Mouse (Mus musculus) liver, embryonic 13.5 days (tissue): ENCODE results near the gene Hoxa7. TPM values are rescaled to one million over a fixed set of nuclear protein-coding genes. Genes with fewer than 3 reads are reported as not detected.

ENCODE experiments used
- ATAC-seq: fragments of 200-750 bp; cut with Nextera tagmentation; 2 replicates; pipeline ENCODE4 v1.8.0; 2017; ENCODE audit warnings: low read depth, mild to moderate bottlenecking, moderate number of reproducible peaks, moderate library complexity
- DNase-seq: peaks from one replicate; pipeline ENCODE4 v3.0.0; 2022
- H3K27ac ChIP-seq: fragments of 300-500 bp; sonication (generic); 2 replicates; pipeline ENCODE4 v1.5.1; 2015; ENCODE audit warnings: moderate library complexity, mild to moderate bottlenecking, inconsistent platforms
- H3K27me3 ChIP-seq: fragments of 300-500 bp; sonication (generic); 2 replicates; pipeline ENCODE4 v1.6.1; 2015; ENCODE audit warnings: mild to moderate bottlenecking, inconsistent platforms
- H3K36me3 ChIP-seq: fragments of 300-500 bp; sonication (generic); 2 replicates; pipeline ENCODE4 v1.6.1; 2015; ENCODE audit warnings: mild to moderate bottlenecking, inconsistent platforms
- H3K4me1 ChIP-seq: fragments of 300-500 bp; sonication (generic); replicated peaks from 2 replicates; pipeline ENCODE4 v1.6.1; 2015; ENCODE audit warnings: inconsistent platforms
- H3K4me2 ChIP-seq: fragments of 300-500 bp; sonication (generic); 2 replicates; pipeline ENCODE4 v1.6.1; 2015; ENCODE audit warnings: inconsistent platforms, mild to moderate bottlenecking, moderate library complexity
- H3K4me3 ChIP-seq: fragments of 300-500 bp; sonication (generic); replicated peaks from 2 replicates; pipeline ENCODE4 v1.5.1; 2015; ENCODE audit warnings: mild to moderate bottlenecking, inconsistent platforms
- H3K9ac ChIP-seq: fragments of 300-500 bp; sonication (generic); 2 replicates; pipeline ENCODE4 v1.6.1; 2015; ENCODE audit warnings: mild to moderate bottlenecking, inconsistent platforms
- H3K9me3 ChIP-seq: fragments of 300-500 bp; sonication (generic); replicated peaks from 2 replicates; pipeline ENCODE4 v1.6.1; 2016; ENCODE audit warnings: inconsistent platforms
- WGBS: fragments of 180-500 bp; shearing (Covaris S2); methylation state at CpG from one replicate; pipeline ENCODE4 v1.1.7; 2015; ENCODE audit not compliant: insufficient replicate concordance; 5-methylcytosine and 5-hydroxymethylcytosine counted together
- polyA plus RNA-seq: library from polyadenylated mRNA; unstranded; fragments of >200 nt; fragmentation: Nextera tagmentation; extraction: Ambion mirVana; gene quantifications from 2 replicates; pipeline ENCODE4 v1.2.1, GENCODE M21; 2015

The Hoxa7 gene
- polyA plus RNA-seq, 1 experiment from 2014 or later = 0.52 TPM

DNA sequence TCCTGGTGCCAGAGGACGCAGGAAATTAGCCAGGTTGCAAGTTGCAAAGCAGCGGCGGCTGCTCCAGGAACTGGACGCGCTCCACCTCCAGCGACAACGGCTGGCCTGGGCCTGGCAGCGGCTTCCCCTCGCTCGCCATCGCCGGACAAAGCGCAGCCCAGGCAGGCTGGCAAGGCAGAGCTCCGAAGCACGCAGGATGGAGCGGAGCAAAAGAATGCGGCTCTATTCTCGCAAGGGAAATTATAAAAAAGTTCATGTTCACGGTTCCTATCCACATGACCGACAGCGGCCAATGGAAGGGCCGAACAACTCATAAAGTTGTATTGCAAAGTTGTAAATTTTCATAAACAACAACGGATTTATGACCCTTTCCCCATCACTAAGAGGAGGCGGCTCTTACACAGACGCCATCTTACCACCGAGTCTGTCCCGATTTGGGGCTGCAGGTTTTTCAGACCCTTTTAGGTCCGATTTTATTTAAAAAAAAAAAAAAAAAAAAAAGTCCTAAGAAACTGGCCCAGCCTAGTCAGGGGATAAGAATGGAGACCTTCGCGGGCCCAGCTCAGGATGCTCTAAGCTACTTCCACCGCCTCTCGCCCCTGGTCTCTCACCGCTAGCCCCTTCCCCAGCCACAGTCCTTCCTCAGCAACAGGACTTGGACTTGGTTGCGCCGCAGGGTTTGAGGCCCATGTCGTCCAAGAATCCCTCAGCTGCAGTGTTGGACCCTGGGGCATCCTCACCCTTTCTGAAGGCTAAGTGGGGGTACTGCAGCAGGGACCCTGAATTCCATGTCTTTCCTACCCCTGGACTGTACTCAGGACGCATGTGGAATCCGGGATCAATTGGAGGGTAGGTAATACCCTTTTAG is 8.3 kb downstream of the Hoxa7 start, which contains the start of the genes Hoxa3 and Gm28308:
Hoxa3 (minus strand) TSS at position 218 of the 868 bp plus-strand sequence.
Gm28308 (minus strand) TSS at position 221 of the 868 bp plus-strand sequence.
- peaks cover 100% of the 10 kb centered on the region for H3K27me3 ChIP-seq
- WGBS = 4% methylated on average over 38 of the region's 38 CpGs
- H3K9me3 ChIP-seq = no peaks in the 10 kb centered on the region
- H3K4me1 ChIP-seq = peaks cover 15% of the 10 kb centered on the region
- peak within 1 kb of the TSS; percentile 48 for H3K4me2 ChIP-seq
- no peaks in the 10 kb centered on the region for H3K36me3 ChIP-seq
- H3K27ac ChIP-seq = no peak within 1 kb of the TSS
- peak within 1 kb of the TSS; percentile 36 for H3K4me3 ChIP-seq
- ATAC-seq = no peak
- no peak for DNase-seq
- H3K9ac ChIP-seq = no peak within 1 kb of the TSS

DNA sequence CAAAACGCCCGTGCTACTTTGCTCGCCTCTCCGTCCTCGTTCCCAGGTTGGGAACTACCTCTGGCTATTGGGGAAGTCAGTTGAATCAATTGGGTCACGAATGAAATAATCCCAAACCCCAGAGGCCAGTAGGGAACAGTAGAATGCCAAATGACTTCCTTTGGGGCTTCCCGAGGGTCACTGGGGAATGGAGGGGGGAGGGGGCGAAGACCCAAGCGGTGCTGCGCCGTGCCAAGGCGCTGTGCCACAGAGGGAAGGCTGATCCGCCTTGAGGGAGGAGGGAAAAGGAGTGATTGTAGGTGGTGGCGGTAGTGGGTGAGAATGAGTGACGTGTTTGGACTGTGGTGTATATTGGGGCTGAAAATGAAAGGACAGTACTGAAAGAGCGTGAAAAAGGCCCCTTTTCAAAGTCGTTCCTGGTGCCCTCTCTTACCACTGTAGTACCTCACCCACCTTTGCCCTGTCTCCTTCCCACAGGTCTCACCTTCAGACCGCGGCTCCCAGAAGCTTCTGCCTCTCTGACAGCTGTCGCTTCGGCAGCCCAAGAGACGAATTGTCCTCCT is 9.0 kb downstream of the Hoxa7 start:
- Histone ChIP-seq H3K9ac (no peak overlapping the region), H3K4me3 (peak overlapping the region; percentile 36), H3K27me3 (peaks cover 100% of the 10 kb centered on the region), H3K27ac (no peak overlapping the region), H3K9me3 (no peaks in the 10 kb centered on the region), H3K36me3 (no peaks in the 10 kb centered on the region), H3K4me1 (peaks cover 14% of the 10 kb centered on the region), H3K4me2 (peak overlapping the region; percentile 48)
- DNase-seq = no peak
- 2% methylated on average over 20 of the region's 22 CpGs for WGBS
- ATAC-seq = no peak

DNA sequence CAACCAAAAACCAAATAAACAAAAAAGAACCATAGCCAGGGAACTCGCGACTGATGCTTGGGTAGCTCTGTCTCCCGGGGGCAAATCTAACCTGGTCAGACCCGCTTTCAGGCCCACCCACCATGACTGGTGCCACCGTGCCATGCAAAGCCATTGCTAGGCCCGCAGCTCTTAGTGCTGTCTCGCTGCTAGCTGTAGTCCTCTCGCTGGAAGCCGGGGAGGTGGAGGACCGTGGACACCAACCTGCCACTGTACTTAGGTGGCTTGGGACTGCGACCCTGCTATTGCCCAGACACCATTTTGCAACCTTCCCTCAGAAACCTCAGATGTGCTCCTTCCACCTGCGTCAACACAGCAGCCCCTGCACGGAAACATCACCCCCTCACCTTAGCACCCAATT is 9.7 kb downstream of the Hoxa7 start:
- peak overlapping the region; percentile 36 for H3K4me3 ChIP-seq
- no peaks in the 10 kb centered on the region for H3K9me3 ChIP-seq
- ATAC-seq = no peak
- H3K9ac ChIP-seq = no peak overlapping the region
- 4% methylated on average over 13 of the region's 13 CpGs for WGBS
- peak overlapping the region; percentile 48 for H3K4me2 ChIP-seq
- no peaks in the 10 kb centered on the region for H3K36me3 ChIP-seq
- no peak for DNase-seq
- H3K4me1 ChIP-seq = peaks cover 7% of the 10 kb centered on the region
- H3K27ac ChIP-seq = no peak overlapping the region
- H3K27me3 ChIP-seq = peaks cover 100% of the 10 kb centered on the region

DNA sequence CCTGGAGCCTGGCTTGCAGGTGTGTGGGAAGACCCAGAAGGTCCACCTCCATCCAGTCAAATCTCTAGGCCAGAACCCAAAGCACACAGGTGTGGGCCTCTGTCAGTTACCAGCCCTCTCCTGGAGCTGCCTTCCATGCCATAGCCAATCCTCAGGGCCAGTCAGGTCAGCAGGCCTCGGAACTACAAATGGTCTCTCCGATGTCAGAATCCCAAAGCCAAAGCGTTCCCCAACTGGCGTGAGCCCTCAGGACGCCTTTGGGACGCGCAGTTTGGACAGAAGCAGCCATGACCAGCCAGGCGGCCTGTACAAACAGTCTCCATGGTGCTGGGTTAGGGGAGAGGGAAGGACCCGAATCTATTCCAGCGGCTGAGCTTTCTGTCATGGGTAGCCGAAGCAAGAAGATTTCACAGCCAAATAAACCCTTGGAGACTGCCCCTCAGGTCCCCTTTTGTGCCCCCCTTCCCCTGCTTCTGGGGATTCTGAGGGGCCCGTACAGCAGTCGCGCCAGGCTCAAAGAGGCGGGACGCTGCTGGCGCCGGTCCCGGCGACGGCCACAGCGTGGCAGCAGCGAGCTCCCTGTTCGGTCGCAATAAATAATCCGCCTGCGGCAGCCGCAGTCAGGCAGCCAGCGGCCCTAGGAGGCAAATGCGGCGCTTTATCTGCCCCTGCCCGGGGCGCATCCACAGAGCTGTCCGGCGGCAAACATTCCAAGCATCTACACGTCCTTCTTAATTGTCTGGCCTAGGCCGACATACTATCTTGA is 10.3 kb downstream of the Hoxa7 start:
- Histone ChIP-seq H3K9ac (no peak overlapping the region), H3K27me3 (peaks cover 100% of the 10 kb centered on the region), H3K9me3 (no peaks in the 10 kb centered on the region), H3K27ac (no peak overlapping the region), H3K4me2 (peak overlapping the region; percentile 48), H3K4me1 (peaks cover 5% of the 10 kb centered on the region; the same call in 1 of the 2 replicates), H3K4me3 (peak overlapping the region; percentile 36; the same call in 1 of the 2 replicates), H3K36me3 (no peaks in the 10 kb centered on the region)
- 2% methylated on average over 37 of the region's 37 CpGs for WGBS
- peak; percentile 28 for DNase-seq
- no peak for ATAC-seq

DNA sequence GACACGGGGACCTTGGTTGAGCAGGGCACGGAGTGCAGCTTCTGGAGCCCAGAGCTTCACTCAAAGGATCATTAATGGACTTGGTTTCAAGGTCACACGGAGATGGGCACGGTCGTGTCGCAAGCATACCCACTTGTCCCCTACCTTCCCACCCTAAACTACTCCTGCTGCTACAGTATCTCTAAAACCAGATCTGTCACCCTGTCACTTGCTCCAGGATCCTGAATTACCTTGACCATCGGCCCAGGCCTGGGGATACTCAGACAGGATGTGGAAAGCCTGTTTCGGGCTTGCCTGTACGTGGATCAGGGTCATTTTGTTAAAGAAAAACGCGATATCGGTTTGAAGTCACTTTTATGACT is 12.0 kb downstream of the Hoxa7 start:
- Histone ChIP-seq H3K9ac (no peak overlapping the region), H3K27ac (no peak overlapping the region), H3K36me3 (no peaks in the 10 kb centered on the region), H3K4me3 (no peak overlapping the region), H3K9me3 (no peaks in the 10 kb centered on the region), H3K4me1 (peaks cover 5% of the 10 kb centered on the region; the same call in 1 of the 2 replicates), H3K27me3 (peaks cover 100% of the 10 kb centered on the region), H3K4me2 (no peak overlapping the region)
- DNase-seq (no peak), ATAC-seq (no peak)
- WGBS = 12% methylated on average over 12 of the region's 12 CpGs

DNA sequence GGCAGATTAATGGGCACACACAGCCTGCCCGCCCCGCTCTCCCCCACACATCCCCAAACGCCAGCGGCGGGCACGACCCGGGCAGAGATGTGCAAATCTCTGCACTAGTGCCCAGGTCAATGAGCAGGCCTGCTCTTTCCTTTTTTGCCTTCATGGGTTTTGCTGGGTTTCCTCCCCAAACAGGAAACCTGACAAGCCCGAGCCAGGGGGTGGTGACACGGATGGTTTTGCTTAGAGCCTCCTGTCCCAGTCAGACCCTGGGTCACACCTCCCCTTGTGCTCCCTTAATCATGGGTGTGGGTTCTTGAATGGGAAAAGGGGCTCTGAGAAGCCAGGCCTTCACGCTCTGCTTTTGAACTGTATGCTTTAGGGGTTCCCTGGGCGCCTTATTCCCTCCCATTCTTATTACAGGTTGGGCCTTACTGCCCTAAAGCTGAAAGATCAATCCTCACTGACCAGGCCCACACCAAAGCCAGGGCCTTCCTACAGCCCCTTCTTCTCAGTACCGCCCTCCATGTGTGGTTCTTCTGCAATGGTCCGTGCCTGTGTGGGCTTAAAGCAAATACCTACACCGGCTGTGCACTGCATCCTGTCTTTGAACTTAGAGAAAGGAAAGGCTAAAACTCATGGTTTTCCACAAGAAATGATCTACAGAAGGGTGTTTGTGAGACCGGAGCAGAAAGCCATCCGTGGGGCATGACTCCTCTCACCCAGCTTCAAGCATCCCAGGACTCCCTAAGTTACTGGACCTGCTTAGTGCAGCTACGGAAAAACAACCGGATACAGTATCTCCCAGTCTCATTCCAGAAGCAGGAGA is 12.6 kb downstream of the Hoxa7 start:
- ATAC-seq = no peak
- peak overlapping the region; percentile 29 for H3K4me2 ChIP-seq
- H3K4me3 ChIP-seq = peak overlapping the region; percentile 18; the same call in 1 of the 2 replicates
- H3K27ac ChIP-seq = no peak overlapping the region
- H3K36me3 ChIP-seq = no peaks in the 10 kb centered on the region
- H3K9ac ChIP-seq = no peak overlapping the region
- no peak for DNase-seq
- no peaks in the 10 kb centered on the region for H3K9me3 ChIP-seq
- 5% methylated on average over 18 of the region's 18 CpGs for WGBS
- H3K4me1 ChIP-seq = peaks cover 10% of the 10 kb centered on the region; the same call in 1 of the 2 replicates
- peaks cover 100% of the 10 kb centered on the region for H3K27me3 ChIP-seq

DNA sequence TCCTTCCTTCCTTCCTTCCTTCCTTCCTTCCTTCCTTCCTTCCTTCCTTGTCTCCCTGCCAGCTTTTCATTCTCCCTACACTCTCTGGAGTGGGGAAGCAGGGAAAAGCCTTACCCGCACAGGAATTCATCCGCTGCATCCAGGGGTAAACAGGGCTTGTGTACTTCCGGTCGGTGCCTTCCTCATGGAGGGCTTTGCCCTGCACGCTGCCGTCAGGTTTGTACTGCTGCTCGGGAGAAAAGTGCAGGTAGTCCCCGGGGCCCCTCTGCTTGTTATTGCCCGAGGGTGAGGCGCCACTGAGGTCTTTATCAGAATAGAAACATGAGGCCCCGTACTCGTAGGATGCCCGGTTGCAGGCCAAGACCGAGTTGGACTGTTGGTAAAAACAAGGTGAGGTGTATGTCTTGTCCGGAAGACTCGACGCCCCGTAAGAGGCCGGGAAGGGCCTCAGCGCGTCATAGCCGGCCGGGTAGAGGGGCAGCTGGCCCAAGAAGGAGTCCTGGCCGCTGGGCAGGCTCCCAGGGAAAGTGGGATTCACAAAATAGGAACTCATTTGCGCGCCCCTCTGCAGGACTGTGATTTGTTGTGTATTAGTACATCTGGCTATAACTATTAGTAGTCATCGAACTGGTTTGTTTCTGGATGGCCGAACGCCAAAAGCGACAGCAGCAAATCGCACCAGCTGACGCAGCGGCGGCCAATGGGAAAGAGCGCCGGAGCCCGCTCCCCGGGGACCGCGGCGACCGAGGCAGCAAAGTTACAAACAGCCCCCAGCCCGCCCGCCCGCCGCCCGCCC is 13.4 kb downstream of the Hoxa7 start, which contains the start of gene Hoxa6:
Hoxa6 (minus strand) TSS at position 651 of the 796 bp plus-strand sequence.
- peak within 1 kb of the TSS; percentile 18; the same call in 1 of the 2 replicates for H3K4me3 ChIP-seq
- H3K27ac ChIP-seq = no peak within 1 kb of the TSS
- DNase-seq (no peak), ATAC-seq (no peak)
- H3K9ac ChIP-seq = no peak within 1 kb of the TSS
- peak within 1 kb of the TSS; percentile 29 for H3K4me2 ChIP-seq
- WGBS = 6% methylated on average over 43 of the region's 47 CpGs
- peaks cover 100% of the 10 kb centered on the region for H3K27me3 ChIP-seq
- peaks cover 12% of the 10 kb centered on the region; the same call in 1 of the 2 replicates for H3K4me1 ChIP-seq
- H3K36me3 ChIP-seq = no peaks in the 10 kb centered on the region
- no peaks in the 10 kb centered on the region for H3K9me3 ChIP-seq

DNA sequence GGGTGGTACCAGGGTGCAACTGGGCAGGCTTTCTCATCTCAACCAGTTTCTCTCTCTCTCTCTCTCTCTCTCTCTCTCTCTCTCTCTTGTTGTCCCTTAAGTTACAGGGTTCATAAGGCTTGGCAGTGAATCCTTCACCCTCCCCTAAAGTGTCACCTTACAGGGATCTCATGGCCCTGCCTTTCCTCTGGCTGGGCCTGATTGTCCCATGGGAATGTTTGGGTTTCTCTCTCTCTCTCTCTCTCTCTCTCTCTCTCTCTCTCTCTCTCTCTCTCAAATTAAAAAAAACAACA is 14.0 kb downstream of the Hoxa7 start:
- Histone ChIP-seq H3K9me3 (no peaks in the 10 kb centered on the region), H3K36me3 (no peaks in the 10 kb centered on the region), H3K4me1 (peaks cover 12% of the 10 kb centered on the region; the same call in 1 of the 2 replicates), H3K27ac (no peak overlapping the region), H3K4me3 (no peak overlapping the region), H3K9ac (no peak overlapping the region), H3K4me2 (no peak overlapping the region), H3K27me3 (peaks cover 100% of the 10 kb centered on the region)
- ATAC-seq (no peak), DNase-seq (no peak)

DNA sequence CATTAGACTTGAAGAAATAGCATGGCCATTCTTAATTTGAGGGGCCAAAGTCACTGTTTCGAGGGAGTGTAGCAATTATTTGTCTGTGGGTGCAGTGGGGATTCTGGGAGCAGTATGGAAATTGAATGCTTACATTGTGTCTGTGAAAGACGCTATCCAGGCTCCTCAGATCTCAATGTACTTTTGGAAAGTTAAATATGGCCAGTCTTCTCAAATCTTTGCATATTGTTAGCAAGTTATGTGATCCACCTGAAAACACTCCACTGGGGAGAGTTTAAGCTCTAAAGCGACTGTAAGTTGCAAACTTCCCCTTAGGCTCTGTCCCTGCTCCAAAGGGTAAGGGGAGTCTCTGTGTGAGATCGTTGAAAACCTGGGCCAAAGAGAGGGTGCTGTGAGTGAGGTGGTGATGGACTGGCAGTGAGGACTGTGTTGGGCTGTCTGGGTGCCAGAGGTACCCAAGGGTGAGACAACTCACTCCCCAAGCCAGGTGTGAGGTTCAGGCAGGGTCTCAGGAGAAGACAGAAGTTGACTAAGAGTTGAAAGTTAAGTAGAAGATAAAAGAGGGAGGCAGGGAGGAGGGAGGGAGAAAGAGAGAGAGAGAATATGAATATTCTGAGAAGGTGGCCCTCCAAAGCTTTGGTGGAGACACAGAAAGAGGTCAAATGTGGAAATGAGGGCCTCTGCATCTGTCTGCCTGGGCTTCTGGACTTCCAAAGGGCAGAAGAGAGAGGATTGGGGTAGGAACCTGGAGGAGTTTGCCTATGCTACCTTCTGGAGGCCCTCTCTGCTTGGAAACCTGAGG is 14.6 kb downstream of the Hoxa7 start:
- Histone ChIP-seq H3K27ac (no peak overlapping the region), H3K4me2 (no peak overlapping the region), H3K36me3 (no peaks in the 10 kb centered on the region), H3K9ac (no peak overlapping the region), H3K4me3 (no peak overlapping the region), H3K27me3 (peaks cover 100% of the 10 kb centered on the region), H3K4me1 (peaks cover 11% of the 10 kb centered on the region; the same call in 1 of the 2 replicates), H3K9me3 (no peaks in the 10 kb centered on the region)
- ATAC-seq = no peak
- 18% methylated on average over 4 of the region's 4 CpGs for WGBS
- DNase-seq = no peak
